Mouse (Mus musculus) retina, postnatal 7 days (tissue): ENCODE data around the gene Gpr162.
"Not testable (repeated sequence)": the region's sequence is repeated elsewhere in the genome, so short reads cannot be mapped to it uniquely, and the experiment has no call there.

Source experiments
- DNase-seq: peaks from one replicate; pipeline ENCODE4 v3.0.0-alpha.2; 2012; ENCODE audit warnings: low read depth, low spot score

Gene Gpr162

GRCm38 (mm10) chr6:124811701-124812560 lies 51.9 kb downstream of the Gpr162 start:
- no peak for DNase-seq

GRCm38 (mm10) chr6:124811403-124811665 lies 52.4 kb downstream of the Gpr162 start:
- no peak for DNase-seq

DNA sequence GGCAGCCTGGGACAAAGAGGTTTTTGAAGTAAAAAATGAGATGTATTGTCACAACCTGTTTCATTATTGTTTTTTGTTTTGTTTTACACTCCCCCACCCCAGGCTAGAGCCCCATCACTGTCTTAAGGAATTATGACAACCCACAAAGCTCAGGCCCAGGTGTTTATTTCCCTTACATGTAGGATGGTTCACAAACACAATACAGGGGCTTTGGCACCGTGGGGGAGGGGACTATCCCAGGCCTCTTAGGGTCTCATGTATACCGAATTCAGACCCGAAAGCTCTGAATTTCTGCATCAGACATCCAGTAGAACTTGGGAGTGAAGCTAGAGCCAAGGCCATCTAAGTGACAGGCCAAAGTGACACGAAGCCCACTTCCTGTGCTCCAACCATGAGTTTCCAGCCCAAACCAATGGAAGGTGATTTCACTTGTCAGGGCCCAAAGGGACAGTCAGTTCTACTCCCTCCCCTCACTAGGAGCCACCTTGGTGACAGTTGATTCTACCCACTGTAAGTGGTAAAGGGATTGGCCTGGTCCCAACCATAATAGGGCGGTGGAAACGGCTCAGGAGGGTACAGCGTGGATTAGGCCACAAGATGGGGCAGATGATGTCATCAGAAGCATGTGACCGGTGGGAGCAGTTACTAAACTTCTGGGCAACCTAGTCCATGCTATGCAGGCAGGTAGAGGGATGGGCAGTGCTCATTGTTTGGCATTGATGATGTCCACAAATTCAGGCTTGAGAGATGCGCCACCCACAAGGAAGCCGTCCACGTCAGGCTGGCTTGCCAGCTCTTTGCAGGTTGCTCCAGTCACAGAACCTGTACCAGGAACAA lies 53.0 kb downstream of the Gpr162 start:
- DNase-seq = not testable (repeated sequence)

- DNase-seq = no peak
These were observed 53.8 kb downstream of the Gpr162 start for GRCm38 (mm10) chr6:124809775-124810538.

DNA sequence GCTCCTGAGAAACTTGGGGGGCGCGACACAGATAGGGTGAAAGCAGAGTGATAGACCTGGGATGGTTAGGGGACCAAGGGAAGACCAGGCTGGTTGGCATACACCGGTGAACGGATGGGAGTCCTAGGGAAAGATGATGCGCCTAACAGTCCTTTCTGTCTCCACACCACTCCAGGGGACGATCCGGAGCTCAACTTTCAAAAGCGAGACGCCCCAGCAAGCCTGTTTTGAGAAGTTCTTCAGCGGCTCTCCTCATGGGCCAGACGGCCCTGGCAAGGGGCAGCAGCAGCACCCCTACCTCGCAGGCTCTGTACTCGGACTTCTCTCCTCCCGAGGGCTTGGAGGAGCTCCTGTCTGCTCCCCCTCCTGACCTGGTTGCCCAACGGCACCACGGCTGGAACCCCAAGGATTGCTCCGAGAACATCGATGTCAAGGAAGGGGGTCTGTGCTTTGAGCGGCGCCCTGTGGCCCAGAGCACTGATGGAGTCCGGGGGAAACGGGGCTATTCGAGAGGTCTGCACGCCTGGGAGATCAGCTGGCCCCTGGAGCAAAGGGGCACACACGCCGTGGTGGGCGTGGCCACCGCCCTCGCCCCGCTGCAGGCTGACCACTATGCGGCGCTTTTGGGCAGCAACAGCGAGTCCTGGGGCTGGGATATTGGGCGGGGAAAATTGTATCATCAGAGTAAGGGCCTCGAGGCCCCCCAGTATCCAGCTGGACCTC lies 54.6 kb downstream of the Gpr162 start:
- peak; percentile 71 for DNase-seq
